Mouse (Mus musculus) heart, postnatal 0 days (tissue): Measurements from ENCODE around the gene Hif3a.

Experiments used
- CTCF ChIP-seq: IDR thresholded peaks from 2 replicates; pipeline ENCODE4 v1.5.1; 2016; ENCODE audit warnings: antibody characterized with exemption, control low read depth, low read depth
- EP300 ChIP-seq: IDR thresholded peaks from 2 replicates; pipeline ENCODE4 v1.6.1; 2016; ENCODE audit warnings: antibody characterized with exemption, low read depth

- TF ChIP-seq CTCF: no peak
- TF ChIP-seq EP300: no peak
Measured at GRCm38 (mm10) chr7:17004716-17005115, 57.5 kb downstream of the Hif3a start.
